Mouse (Mus musculus): ENCODE measurements around the gene Gm21394. TPM values are rescaled to one million over a fixed set of nuclear protein-coding genes. Genes with fewer than 3 reads are reported as not detected.
"Not testable (repeated sequence)": the region's sequence is repeated elsewhere in the genome, so short reads cannot be mapped to it uniquely, and the experiment has no call there.

The Gm21394 gene
- not detected in 2 replicates for polyA plus RNA-seq (2012; rRNA removed)

GRCm38 (mm10) chrY:84564807-84565206 lies at the start of gene Gm21394:
Gm21394 (minus strand) TSS chrY:84564907.
- not testable (repeated sequence) for H3K36me3 ChIP-seq (ENCODE audit: control insufficient read depth, insufficient read depth, low read length); DNase-seq; H3K4me3 ChIP-seq (ENCODE audit: control insufficient read depth, insufficient read depth, low read length); H3K27ac ChIP-seq (ENCODE audit: control insufficient read depth, insufficient read depth, low read length); H3K27me3 ChIP-seq (ENCODE audit: control insufficient read depth, insufficient read depth, low read length); H3K4me1 ChIP-seq (replicated peaks; ENCODE audit: control insufficient read depth, insufficient read depth, low read length)
- WGBS, result no CpG with 5 or more reads among the region's 4 CpGs

Other genes with a start within 250 kb of the Gm21394 start
- not detected in 2 replicates for gene Gm21409, start 181.8 kb upstream of the Gm21394 start, polyA plus RNA-seq (2012; rRNA removed)

All from thymus, adult 2 months (tissue).